Mouse (Mus musculus) forebrain, embryonic 16.5 days (tissue): ENCODE measurements at regions not wholly inside any gene's neighbourhood (a gene's known extent, or its start where the extent isn't known, plus 50 kb on each side); places are given as distances from the start of the nearest gene placed in this dataset.

Experiments used
- ATAC-seq: fragments of 200-750 bp; cut with Nextera tagmentation; 2 replicates; pipeline ENCODE4 v1.8.0; 2017; ENCODE audit warnings: mild to moderate bottlenecking, moderate library complexity
- H3K27ac ChIP-seq: fragments of 300-500 bp; sonication (generic); 2 replicates; pipeline ENCODE4 v1.5.1; 2014; ENCODE audit warnings: low read length, control low read depth
- H3K27me3 ChIP-seq: fragments of 300-500 bp; sonication (generic); replicated peaks from 2 replicates; pipeline ENCODE4 v1.6.1; 2014; ENCODE audit warnings: low read length; ENCODE audit not compliant: control insufficient read depth, insufficient read depth
- H3K36me3 ChIP-seq: fragments of 300-500 bp; sonication (generic); 2 replicates; pipeline ENCODE4 v1.6.1; 2014; ENCODE audit not compliant: control insufficient read depth, insufficient read depth
- H3K4me1 ChIP-seq: fragments of 300-500 bp; sonication (generic); replicated peaks from 2 replicates; pipeline ENCODE4 v1.6.1; 2014; ENCODE audit warnings: low read length; ENCODE audit not compliant: control insufficient read depth, insufficient read depth
- H3K4me2 ChIP-seq: fragments of 300-500 bp; sonication (generic); 2 replicates; pipeline ENCODE4 v1.6.1; 2014; ENCODE audit warnings: mild to moderate bottlenecking, low read length, control low read depth
- H3K4me3 ChIP-seq: fragments of 300-500 bp; sonication (generic); replicated peaks from 2 replicates; pipeline ENCODE4 v1.5.1; 2014; ENCODE audit warnings: mild to moderate bottlenecking, low read length, control low read depth
- H3K9ac ChIP-seq: fragments of 300-500 bp; sonication (generic); replicated peaks from 2 replicates; pipeline ENCODE4 v1.6.1; 2014; ENCODE audit warnings: low read depth, low read length, control low read depth
- H3K9me3 ChIP-seq: fragments of 300-500 bp; sonication (generic); 2 replicates; pipeline ENCODE4 v1.6.1; 2016; ENCODE audit warnings: low read length; ENCODE audit not compliant: control insufficient read depth
- WGBS: fragments of 180-500 bp; shearing (Covaris S2); extraction: QIAGEN DNeasy Blood & Tissue Kit; methylation state at CpG from one replicate; pipeline ENCODE4 v1.1.7; 2014; 5-methylcytosine and 5-hydroxymethylcytosine counted together

- Histone ChIP-seq H3K9me3 (no peaks in the 10 kb centered on the region), H3K9ac (no peak overlapping the region), H3K36me3 (no peaks in the 10 kb centered on the region), H3K4me3 (no peak overlapping the region), H3K27ac (no peak overlapping the region), H3K27me3 (no peaks in the 10 kb centered on the region), H3K4me2 (no peak overlapping the region), H3K4me1 (no peaks in the 10 kb centered on the region)
- ATAC-seq: no peak
- 85% methylated on average over 10 of the region's 10 CpGs for WGBS
Measured at GRCm38 (mm10) chr13:106691787-106692571, 244.8 kb downstream of the Ipo11 start.

GRCm38 (mm10) chr13:106690125-106690524 lies 246.6 kb downstream of the Ipo11 start:
- no peaks in the 10 kb centered on the region for H3K27me3 ChIP-seq
- no peaks in the 10 kb centered on the region for H3K9me3 ChIP-seq
- H3K9ac ChIP-seq: no peak overlapping the region
- WGBS: 76% methylated on average over 3 of the region's 3 CpGs
- no peaks in the 10 kb centered on the region for H3K36me3 ChIP-seq
- no peak overlapping the region for H3K27ac ChIP-seq
- no peaks in the 10 kb centered on the region for H3K4me1 ChIP-seq
- no peak overlapping the region for H3K4me3 ChIP-seq
- no peak overlapping the region for H3K4me2 ChIP-seq
- no peak for ATAC-seq

GRCm38 (mm10) chr13:106689618-106690017 lies 247.1 kb downstream of the Ipo11 start:
- Histone ChIP-seq H3K36me3 (no peaks in the 10 kb centered on the region), H3K4me1 (no peaks in the 10 kb centered on the region), H3K4me3 (no peak overlapping the region), H3K9ac (no peak overlapping the region), H3K9me3 (no peaks in the 10 kb centered on the region), H3K4me2 (no peak overlapping the region), H3K27me3 (no peaks in the 10 kb centered on the region), H3K27ac (no peak overlapping the region)
- no peak for ATAC-seq
- WGBS: 56% methylated on average over 2 of the region's 2 CpGs

- H3K4me2 ChIP-seq: no peak overlapping the region
- H3K4me3 ChIP-seq: no peak overlapping the region
Measured at GRCm38 (mm10) chr13:106689051-106689450, 247.7 kb downstream of the Ipo11 start.

GRCm38 (mm10) chr13:106669665-106670064 lies 267.1 kb downstream of the Ipo11 start:
- no peak overlapping the region for H3K4me2 ChIP-seq
- no peaks in the 10 kb centered on the region for H3K36me3 ChIP-seq
- 83% methylated on average over 5 of the region's 5 CpGs for WGBS
- H3K9ac ChIP-seq: no peak overlapping the region
- no peaks in the 10 kb centered on the region for H3K9me3 ChIP-seq
- no peaks in the 10 kb centered on the region for H3K27me3 ChIP-seq
- H3K4me1 ChIP-seq: no peaks in the 10 kb centered on the region
- H3K27ac ChIP-seq: no peak overlapping the region
- H3K4me3 ChIP-seq: no peak overlapping the region
- ATAC-seq: no peak

More at GRCm38 (mm10) chr13:106689051-106689450, 247.7 kb downstream of the Ipo11 start:
- Histone ChIP-seq H3K27me3 (no peaks in the 10 kb centered on the region), H3K36me3 (no peaks in the 10 kb centered on the region), H3K27ac (no peak overlapping the region), H3K9ac (no peak overlapping the region), H3K4me1 (no peaks in the 10 kb centered on the region), H3K9me3 (no peaks in the 10 kb centered on the region)
- 88% methylated on average over 8 of the region's 8 CpGs for WGBS
- no peak for ATAC-seq

GRCm38 (mm10) chr13:106662195-106662594 lies 274.6 kb downstream of the Ipo11 start:
- Histone ChIP-seq H3K4me2 (no peak overlapping the region), H3K36me3 (no peaks in the 10 kb centered on the region), H3K4me3 (no peak overlapping the region), H3K27ac (no peak overlapping the region), H3K27me3 (no peaks in the 10 kb centered on the region), H3K9ac (no peak overlapping the region), H3K9me3 (no peaks in the 10 kb centered on the region), H3K4me1 (no peaks in the 10 kb centered on the region)
- 87% methylated on average over 1 of the region's 1 CpGs for WGBS
- ATAC-seq: no peak

GRCm38 (mm10) chr13:106649363-106649762 lies 287.4 kb downstream of the Ipo11 start:
- no peak overlapping the region for H3K27ac ChIP-seq
- ATAC-seq: no peak
- H3K9me3 ChIP-seq: no peaks in the 10 kb centered on the region
- no peaks in the 10 kb centered on the region for H3K4me1 ChIP-seq
- no peak overlapping the region for H3K4me2 ChIP-seq
- H3K27me3 ChIP-seq: no peaks in the 10 kb centered on the region
- H3K9ac ChIP-seq: no peak overlapping the region
- no peak overlapping the region for H3K4me3 ChIP-seq
- H3K36me3 ChIP-seq: no peaks in the 10 kb centered on the region

GRCm38 (mm10) chr13:106643302-106643975 lies 293.3 kb downstream of the Ipo11 start:
- H3K4me2 ChIP-seq: no peak overlapping the region
- H3K27ac ChIP-seq: no peak overlapping the region
- no peaks in the 10 kb centered on the region for H3K9me3 ChIP-seq
- no peak for ATAC-seq
- H3K4me1 ChIP-seq: no peaks in the 10 kb centered on the region
- WGBS: 85% methylated on average over 5 of the region's 5 CpGs
- no peaks in the 10 kb centered on the region for H3K36me3 ChIP-seq
- no peaks in the 10 kb centered on the region for H3K27me3 ChIP-seq
- H3K9ac ChIP-seq: no peak overlapping the region
- H3K4me3 ChIP-seq: no peak overlapping the region

- H3K9ac ChIP-seq: no peak overlapping the region
- no peaks in the 10 kb centered on the region for H3K27me3 ChIP-seq
- no peak for ATAC-seq
- H3K27ac ChIP-seq: no peak overlapping the region
- no peak overlapping the region for H3K4me3 ChIP-seq
- H3K4me2 ChIP-seq: no peak overlapping the region
- H3K4me1 ChIP-seq: no peaks in the 10 kb centered on the region
- H3K9me3 ChIP-seq: no peaks in the 10 kb centered on the region
- WGBS: 83% methylated on average over 7 of the region's 7 CpGs
- no peaks in the 10 kb centered on the region for H3K36me3 ChIP-seq
Measured at GRCm38 (mm10) chr13:106638706-106639385, 297.9 kb downstream of the Ipo11 start.
